Mouse (Mus musculus) CD4-positive, CD25-positive, alpha-beta regulatory T cell (primary cell): ENCODE data around the gene Rmi2. TPM values are rescaled to one million over a fixed set of nuclear protein-coding genes. Genes with fewer than 3 reads are reported as not detected.

ENCODE experiments used
- polyA plus RNA-seq: library from polyadenylated mRNA; unstranded; fragments of 100-300 nt; shearing (Covaris generic); gene quantifications from one replicate; pipeline ENCODE4 v1.2.1, GENCODE M21; 2017

The Rmi2 gene
- polyA plus RNA-seq: 4.1 TPM

GRCm38 (mm10) chr16:10834911-10835587 lies at the start of gene Rmi2:
Gene Rmi2 (plus strand): TSS chr16:10835059.

GRCm38 (mm10) chr16:10785371-10786231 lies 49.3 kb upstream of the Rmi2 start, which contains the start of gene Socs1:
Gene Socs1 (minus strand): TSS chr16:10785536.

GRCm38 (mm10) chr16:10788271-10788670 lies 46.6 kb upstream of the Rmi2 start, which contains the start of gene Tnp2:
Gene Tnp2 (minus strand): TSS chr16:10788660.

GRCm38 (mm10) chr16:10790702-10791101 lies 44.2 kb upstream of the Rmi2 start, which contains the start of gene Prm3:
Gene Prm3 (minus strand): TSS chr16:10790914.

GRCm38 (mm10) chr16:10796034-10796433 lies 38.8 kb upstream of the Rmi2 start, which contains the start of gene Prm2:
Gene Prm2 (minus strand): TSS chr16:10796134.

GRCm38 (mm10) chr16:10805789-10806527 lies 28.9 kb upstream of the Rmi2 start, which contains the start of gene Prm1:
Gene Prm1 (minus strand): TSS chr16:10805839.

GRCm38 (mm10) chr16:10812865-10813371 lies 21.9 kb upstream of the Rmi2 start, which contains the start of gene Gm11172:
Gene Gm11172 (plus strand): TSS chr16:10812915.

Other genes with a start within 250 kb of the Rmi2 start
- 145 TPM for gene Socs1, start 49.5 kb upstream of the Rmi2 start, polyA plus RNA-seq
- 3.1 TPM for gene Tnp2, start 46.4 kb upstream of the Rmi2 start, polyA plus RNA-seq
- not detected for gene Prm3, start 44.1 kb upstream of the Rmi2 start, polyA plus RNA-seq
- gene Prm2, start 38.9 kb upstream of the Rmi2 start, polyA plus RNA-seq: not detected
- gene Prm1, start 29.2 kb upstream of the Rmi2 start, polyA plus RNA-seq: 0.95 TPM
- gene Gm11172, start 22.1 kb upstream of the Rmi2 start, polyA plus RNA-seq: not detected
- gene Snn, start 225.9 kb downstream of the Rmi2 start, polyA plus RNA-seq: 2.1 TPM
- 18.8 TPM for gene Litaf, start 231.1 kb downstream of the Rmi2 start, polyA plus RNA-seq